Mouse (Mus musculus) small intestine, adult 2 months (tissue): ENCODE measurements at regions not wholly inside any gene's neighbourhood (a gene's known extent, or its start where the extent isn't known, plus 50 kb on each side); places are given as distances from the start of the nearest gene placed in this dataset.

ENCODE experiments used
- H3K27ac ChIP-seq: fragments of 200-500 bp; 2 replicates; pipeline ENCODE4 v1.5.1; 2012; ENCODE audit warnings: low read depth, low read length, control low read depth, inconsistent platforms; ENCODE audit not compliant: insufficient read depth
- H3K27me3 ChIP-seq: fragments of 200-500 bp; 2 replicates; pipeline ENCODE4 v1.6.1; 2012; ENCODE audit warnings: mild to moderate bottlenecking, moderate library complexity, low read length, inconsistent platforms; ENCODE audit not compliant: control insufficient read depth, insufficient read depth
- H3K36me3 ChIP-seq: fragments of 200-500 bp; 2 replicates; pipeline ENCODE4 v1.6.1; 2012; ENCODE audit warnings: mild to moderate bottlenecking, low read length, control low read depth, inconsistent platforms; ENCODE audit not compliant: control insufficient read depth, insufficient read depth
- H3K4me1 ChIP-seq: fragments of 200-500 bp; 2 replicates; pipeline ENCODE4 v1.6.1; 2012; ENCODE audit warnings: low read length, inconsistent platforms, mixed read lengths; ENCODE audit not compliant: control insufficient read depth, insufficient read depth, insufficient read length
- H3K4me3 ChIP-seq: fragments of 200-500 bp; 2 replicates; pipeline ENCODE4 v1.5.1; 2012; ENCODE audit warnings: low read depth, mild to moderate bottlenecking, control low read depth, inconsistent platforms, low read length, moderate library complexity
- CTCF ChIP-seq: fragments of 200-500 bp; IDR thresholded peaks from 2 replicates; pipeline ENCODE4 v1.5.1; 2012; ENCODE audit warnings: low read depth, mild to moderate bottlenecking, control low read depth, inconsistent platforms, low read length, moderate library complexity, mixed read lengths; ENCODE audit not compliant: insufficient replicate concordance, insufficient read length; ENCODE audit errors: extremely low read depth
- POLR2A ChIP-seq: fragments of 200-500 bp; IDR thresholded peaks from 2 replicates; pipeline ENCODE4 v1.6.1; 2012; ENCODE audit warnings: low read depth, mild to moderate bottlenecking, control low read depth, inconsistent platforms, low read length, moderate library complexity
- WGBS: fragments of 180-500 bp; shearing (Covaris S2); methylation state at CpG from one replicate; pipeline ENCODE4 v1.1.7; 2018; 5-methylcytosine and 5-hydroxymethylcytosine counted together

DNA sequence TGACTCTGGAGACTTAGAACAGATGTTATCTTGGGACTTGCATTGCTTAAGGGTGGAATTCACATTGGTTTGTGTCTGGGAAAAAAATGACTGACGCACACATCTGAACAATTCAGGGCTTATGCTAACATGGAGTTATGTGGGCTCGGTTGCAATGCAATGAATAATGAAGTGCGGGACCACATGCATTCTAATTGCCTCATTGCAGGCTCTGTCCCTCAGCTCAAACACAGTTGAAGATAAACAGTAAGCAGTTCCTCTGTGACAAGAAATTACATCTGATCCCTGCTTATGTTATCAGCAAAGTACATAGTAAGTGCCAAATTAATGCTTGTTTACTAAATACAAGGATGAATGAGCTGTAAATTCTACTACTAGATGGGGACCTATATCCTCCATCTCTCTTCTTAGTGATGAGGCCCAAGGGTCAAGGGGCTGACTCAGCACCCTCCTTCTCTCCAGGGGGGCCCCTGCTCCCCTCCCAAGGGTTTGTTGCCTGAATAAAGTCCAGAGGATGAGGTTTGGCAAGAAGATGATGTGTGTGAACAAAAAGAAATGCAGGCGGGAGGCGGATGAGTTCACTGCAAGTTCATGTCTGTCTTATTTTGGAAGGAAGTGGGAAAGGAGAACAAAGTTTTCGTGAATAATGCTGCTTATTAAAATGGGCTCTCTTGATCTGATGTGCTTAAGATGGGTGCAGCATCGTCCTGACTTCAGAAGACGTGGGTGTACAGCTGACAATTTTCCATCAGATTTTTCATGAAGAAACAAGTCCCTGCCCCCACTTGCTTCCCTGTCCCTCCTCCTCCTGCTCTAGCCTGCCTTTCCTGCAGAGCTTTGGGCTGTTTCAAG lies 533.1 kb downstream of the Shisa9 start:
- no peaks in the 10 kb centered on the region for H3K36me3 ChIP-seq
- H3K4me3 ChIP-seq = no peak overlapping the region
- H3K4me1 ChIP-seq = no peaks in the 10 kb centered on the region
- H3K27ac ChIP-seq = no peak overlapping the region
- 62% methylated on average over 8 of the region's 8 CpGs for WGBS
- no peaks in the 10 kb centered on the region for H3K27me3 ChIP-seq
- TF ChIP-seq CTCF (no peak), POLR2A (no peak)

DNA sequence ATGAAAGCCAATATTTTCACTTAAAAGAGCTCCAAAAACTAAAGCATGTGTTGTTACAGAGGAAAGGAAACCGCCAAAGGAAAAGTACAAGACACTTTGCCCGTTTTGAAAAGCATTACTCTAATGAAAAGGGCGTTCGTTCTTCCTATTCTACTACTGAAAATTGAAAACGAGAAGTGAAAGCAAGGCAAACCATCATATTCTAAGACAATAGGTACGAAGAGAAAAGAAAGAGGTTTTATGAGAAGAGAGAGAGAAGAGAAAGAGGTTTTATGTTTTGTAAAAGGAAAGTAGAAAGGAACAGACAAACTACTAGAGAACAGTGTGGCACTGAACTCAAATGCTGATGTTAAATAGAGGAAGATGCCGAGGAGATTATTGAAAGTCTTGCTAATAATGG lies 534.4 kb downstream of the Shisa9 start:
- Histone ChIP-seq H3K27me3 (no peaks in the 10 kb centered on the region), H3K36me3 (no peaks in the 10 kb centered on the region), H3K4me1 (no peaks in the 10 kb centered on the region), H3K4me3 (no peak overlapping the region), H3K27ac (no peak overlapping the region)
- no peak for TF ChIP-seq POLR2A
- TF ChIP-seq CTCF = no peak
- WGBS = 83% methylated on average over 7 of the region's 7 CpGs

DNA sequence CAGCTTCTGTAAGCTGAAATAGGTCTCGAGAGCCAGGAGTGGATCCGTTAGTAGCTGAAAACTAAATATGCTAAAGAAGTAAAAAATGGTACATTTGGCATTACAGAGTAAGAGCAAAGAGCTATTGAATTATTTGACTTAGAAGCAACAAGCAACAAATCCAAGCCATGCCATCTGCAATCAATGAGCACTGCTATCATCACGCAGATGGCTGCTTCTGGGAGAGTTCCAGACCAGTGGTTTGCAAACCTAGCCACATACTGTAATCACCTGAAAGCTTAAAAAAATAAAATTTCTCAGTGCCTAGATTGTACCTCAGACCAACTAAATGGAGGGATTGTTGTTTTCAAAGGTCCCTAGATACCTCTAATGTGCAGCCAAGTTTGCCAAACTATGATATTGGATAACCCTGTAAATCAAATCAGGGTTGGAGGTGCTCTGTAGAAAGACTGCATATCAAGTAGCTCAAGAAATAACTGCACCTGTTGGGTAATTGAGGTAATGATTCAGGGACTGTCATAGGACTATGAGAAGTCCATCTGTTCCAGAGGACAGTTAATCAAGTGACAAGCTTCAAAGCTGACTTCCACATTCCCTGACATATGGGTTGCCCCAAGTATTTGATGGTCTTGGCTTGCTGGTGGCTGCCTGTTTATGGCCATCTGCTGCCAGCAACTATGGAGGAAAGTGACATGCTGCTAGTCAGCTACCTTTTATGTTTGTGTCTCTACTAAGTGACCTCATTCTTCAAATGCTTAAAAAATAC lies 538.0 kb downstream of the Shisa9 start:
- Histone ChIP-seq H3K27ac (no peak overlapping the region), H3K4me3 (no peak overlapping the region), H3K36me3 (no peaks in the 10 kb centered on the region), H3K27me3 (no peaks in the 10 kb centered on the region), H3K4me1 (no peaks in the 10 kb centered on the region)
- 91% methylated on average over 3 of the region's 3 CpGs for WGBS
- no peak for TF ChIP-seq CTCF
- TF ChIP-seq POLR2A = no peak

DNA sequence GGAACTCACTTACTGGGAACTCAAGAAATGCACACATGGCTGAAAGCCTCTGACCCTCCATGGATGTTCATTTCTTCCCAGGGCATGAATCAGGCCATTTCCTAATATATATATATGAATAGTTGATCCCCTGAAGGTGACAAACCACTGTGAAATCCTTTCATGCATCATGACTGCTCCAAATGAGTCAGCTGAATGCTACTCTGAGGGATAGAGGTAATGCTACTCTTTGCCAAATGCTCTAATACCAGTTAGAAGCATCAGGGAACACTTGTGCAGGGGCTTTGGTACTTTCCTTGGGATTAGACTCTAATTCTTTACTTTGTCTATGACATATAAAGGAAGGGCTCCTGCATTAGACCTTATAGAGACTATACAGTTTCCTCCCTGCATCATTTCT lies 561.0 kb upstream of the Ercc4 start:
- no peak overlapping the region for H3K27ac ChIP-seq
- no peaks in the 10 kb centered on the region for H3K27me3 ChIP-seq
- TF ChIP-seq POLR2A (no peak), CTCF (no peak)
- H3K4me1 ChIP-seq = no peaks in the 10 kb centered on the region
- no peaks in the 10 kb centered on the region for H3K36me3 ChIP-seq
- H3K4me3 ChIP-seq = no peak overlapping the region

DNA sequence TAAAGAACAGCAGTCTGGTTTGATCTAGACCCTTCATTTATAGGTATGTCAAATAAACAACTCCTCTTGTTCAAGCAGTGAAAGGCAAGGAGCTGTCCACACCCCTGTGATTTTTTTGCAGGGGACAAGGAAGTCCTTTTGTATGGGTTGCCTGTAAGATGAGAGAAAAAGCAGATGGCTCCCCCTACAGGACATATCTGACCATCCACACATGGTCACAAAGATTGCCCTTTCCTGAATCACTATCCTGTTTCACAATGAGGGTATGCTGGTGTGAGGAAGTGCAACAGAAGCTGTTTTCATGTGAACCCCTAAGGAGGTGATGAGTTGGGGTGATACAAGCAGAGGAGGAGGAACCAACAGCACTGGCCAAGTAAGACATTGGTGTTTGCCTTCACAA lies 520.6 kb upstream of the Ercc4 start:
- no peaks in the 10 kb centered on the region for H3K27me3 ChIP-seq
- H3K36me3 ChIP-seq = no peaks in the 10 kb centered on the region
- no peak overlapping the region for H3K4me3 ChIP-seq
- H3K27ac ChIP-seq = no peak overlapping the region
- TF ChIP-seq CTCF (no peak), POLR2A (no peak)
- no peaks in the 10 kb centered on the region for H3K4me1 ChIP-seq

DNA sequence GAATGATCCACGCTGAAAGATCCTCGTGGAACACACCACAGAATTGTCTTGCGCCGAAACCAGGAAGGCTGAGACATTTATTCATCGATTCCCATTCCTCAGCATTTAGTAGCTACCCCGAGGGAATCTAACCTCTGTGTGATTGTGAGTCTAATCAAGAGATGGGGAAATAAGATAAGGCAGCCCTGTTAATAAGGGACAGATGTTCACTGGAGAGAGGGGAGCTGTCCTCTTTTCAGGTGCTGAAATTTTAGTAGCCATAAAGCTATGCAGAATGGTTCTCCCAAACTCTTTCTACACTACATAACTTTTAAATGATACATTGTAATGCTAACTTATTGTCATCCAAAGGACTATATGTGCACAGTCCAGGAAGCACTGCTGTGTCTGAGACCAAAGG lies 501.2 kb upstream of the Ercc4 start:
- 64% methylated on average over 6 of the region's 6 CpGs for WGBS
- Histone ChIP-seq H3K4me1 (no peaks in the 10 kb centered on the region), H3K27me3 (no peaks in the 10 kb centered on the region), H3K4me3 (no peak overlapping the region), H3K36me3 (no peaks in the 10 kb centered on the region), H3K27ac (no peak overlapping the region)
- TF ChIP-seq CTCF (no peak), POLR2A (no peak)

DNA sequence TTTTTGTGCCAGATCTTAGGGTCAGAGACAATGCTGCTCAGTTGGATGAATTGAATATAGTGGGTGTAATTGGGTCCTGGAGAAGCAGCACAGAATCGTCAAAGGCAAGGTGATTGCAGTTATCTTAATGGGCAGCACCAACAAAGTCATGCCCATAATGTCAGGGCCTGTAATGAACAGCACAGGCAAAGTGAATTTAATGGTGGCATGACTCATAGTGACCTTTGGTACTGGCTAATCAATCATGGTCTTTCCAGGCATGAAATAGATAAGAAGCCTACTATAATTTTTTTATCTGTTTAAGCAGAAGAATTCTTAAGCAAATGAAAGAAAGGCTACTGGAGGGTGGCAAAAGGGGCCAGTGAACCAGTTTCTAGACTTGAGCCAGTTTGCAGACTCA lies 498.4 kb upstream of the Ercc4 start:
- Histone ChIP-seq H3K36me3 (no peaks in the 10 kb centered on the region), H3K27ac (no peak overlapping the region), H3K4me1 (no peaks in the 10 kb centered on the region), H3K4me3 (no peak overlapping the region), H3K27me3 (no peaks in the 10 kb centered on the region)
- no peak for TF ChIP-seq POLR2A
- no peak for TF ChIP-seq CTCF
- WGBS = 9% methylated on average over 1 of the region's 1 CpGs

DNA sequence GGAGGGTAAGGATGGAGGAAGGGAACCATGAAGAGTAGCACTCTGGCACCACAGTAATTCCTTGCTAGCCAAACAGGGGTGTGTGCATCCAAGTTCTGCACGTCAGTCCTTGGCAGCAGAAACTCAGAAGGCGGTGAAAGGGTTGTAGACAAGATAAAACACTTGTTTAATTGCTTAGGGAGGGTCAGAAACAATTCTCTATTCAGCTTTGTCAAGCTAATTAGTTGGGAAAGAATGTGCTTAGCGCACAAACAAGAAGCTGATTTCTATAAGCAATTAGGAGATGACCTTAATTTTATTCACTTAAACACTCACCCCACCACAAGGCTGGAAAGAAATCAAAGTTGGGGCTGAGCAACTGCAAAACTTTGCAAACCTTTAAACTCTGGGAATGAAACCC lies 491.7 kb upstream of the Ercc4 start:
- no peak overlapping the region for H3K4me3 ChIP-seq
- WGBS = 58% methylated on average over 3 of the region's 3 CpGs
- no peaks in the 10 kb centered on the region for H3K27me3 ChIP-seq
- no peaks in the 10 kb centered on the region for H3K36me3 ChIP-seq
- H3K27ac ChIP-seq = no peak overlapping the region
- no peak for TF ChIP-seq POLR2A
- no peak for TF ChIP-seq CTCF
- H3K4me1 ChIP-seq = no peaks in the 10 kb centered on the region
